Mouse (Mus musculus): Measurements from ENCODE around the gene Vdr.

The Vdr gene

DNA sequence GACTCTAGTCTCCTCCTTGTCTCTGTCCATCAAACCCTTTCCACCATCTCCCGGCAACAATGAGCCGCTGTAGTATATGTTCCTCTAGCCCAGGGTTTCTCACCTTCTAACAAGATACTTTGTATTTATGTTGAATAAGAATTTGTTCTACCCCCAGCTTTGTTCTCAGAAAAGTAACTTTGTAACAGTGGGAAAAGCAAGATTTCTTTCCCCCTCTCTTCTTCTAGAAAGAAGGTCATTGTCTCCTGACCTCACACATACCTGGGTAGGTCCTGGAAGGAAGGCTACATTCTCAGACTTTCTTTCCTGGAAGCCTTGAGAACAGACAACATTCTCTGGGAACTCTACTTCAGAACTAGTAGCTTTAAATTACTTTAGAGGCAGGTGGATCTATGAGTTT, at the start of gene Vdr:
TSS of gene Vdr (minus strand) at position 101 of the 400 bp plus-strand sequence.
- in situ Hi-C loops (cut with MboI, MseI) = no loop called here

DNA sequence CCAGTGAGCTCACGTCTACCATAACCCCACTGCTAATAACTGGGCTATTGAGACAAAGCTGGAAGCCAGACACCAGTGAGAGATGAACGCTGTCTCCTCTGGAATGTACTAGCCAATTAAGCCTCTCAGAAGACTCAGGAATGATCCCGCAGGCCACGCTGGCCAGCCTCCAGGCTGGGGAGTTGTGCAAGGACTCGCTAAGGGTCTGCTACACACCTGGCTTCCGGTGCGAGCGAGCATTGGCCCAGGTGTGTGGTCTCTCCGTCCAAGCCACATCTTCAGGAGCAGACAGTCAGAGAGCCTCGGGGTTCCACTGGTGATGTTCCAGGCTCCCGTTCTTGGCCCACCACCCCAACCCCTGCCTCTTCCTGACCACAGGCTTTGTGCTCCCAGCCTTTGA, 46.0 kb upstream of the Vdr start:
- in situ Hi-C loops (cut with MboI, MseI) = no loop called here

DNA sequence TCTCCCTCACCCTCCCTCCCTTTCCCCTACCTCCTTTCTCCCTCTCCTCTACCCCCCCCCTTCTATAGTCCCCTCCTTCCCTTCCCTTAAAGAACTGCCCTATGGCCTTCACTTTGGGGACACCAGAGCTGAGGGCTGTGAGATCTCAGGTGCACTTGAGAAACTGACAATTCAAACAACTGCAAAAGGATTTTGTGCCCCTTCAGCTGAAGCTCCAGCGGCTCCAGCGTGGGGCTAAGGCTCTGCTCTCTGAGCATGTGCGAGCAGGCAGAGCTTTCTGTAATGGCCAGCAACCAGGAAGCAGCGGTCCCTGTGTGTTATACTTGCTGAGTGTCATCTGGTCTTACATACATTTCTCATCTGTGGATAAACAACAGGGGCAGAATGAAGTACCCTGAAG, 45.3 kb upstream of the Vdr start:
- in situ Hi-C loops (cut with MboI, MseI) = no loop called here

DNA sequence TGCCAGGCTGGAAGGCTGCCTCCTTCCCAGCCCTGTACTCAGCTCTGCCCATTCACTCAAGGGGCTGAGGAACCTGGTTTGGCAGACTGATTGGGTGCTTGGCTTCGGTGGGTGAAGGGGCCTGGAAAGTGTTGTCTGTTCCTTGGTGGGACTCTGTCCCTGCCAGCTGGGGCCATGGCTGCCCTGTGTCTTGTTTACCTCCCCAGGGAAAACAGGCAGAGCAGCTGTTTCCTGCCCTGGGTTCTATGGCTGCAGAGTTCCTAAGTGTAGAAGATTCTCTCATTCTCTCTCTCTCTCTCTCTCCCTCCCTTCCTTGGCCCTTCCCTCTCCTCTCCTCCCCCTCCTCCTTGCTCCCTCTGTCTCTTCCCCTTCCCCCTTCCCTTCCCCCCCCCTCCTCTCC, 44.9 kb upstream of the Vdr start:
- in situ Hi-C loops (cut with MboI, MseI) = no loop called here

DNA sequence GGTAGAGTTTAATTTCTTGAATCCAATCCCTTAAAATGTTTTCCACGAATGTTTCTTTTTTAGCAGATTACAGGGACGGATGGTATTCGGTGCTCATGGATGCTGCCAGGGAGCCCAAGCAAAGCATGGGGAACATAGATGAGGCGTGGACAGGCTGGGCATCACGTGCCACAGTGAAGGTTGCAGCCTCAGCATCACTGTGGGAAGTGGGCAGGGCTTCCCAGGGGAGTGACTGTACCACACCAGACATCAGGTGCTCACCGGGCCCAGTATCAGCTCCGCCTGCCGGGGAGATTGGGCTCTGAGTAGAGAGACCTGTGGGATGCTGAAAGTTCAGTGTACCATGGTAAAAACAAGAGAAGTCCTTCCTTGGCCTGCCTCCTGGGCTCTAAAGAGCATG, 44.2 kb upstream of the Vdr start:
- in situ Hi-C loops (cut with MboI, MseI) = no loop called here

DNA sequence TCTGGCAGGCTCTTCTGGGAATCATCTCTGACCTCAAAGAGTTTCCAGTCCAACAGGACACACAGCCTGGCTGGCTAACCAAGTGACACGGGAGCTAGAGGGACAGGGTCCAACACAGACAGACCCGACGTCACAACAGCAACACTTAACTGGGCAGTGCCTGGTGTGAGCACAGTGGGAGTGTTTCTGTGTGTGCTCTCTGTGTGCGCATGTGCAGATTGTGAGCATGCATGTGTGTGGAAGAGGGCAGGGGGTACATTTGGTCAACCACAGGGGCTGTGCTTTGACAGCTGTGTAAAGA, 42.4 kb upstream of the Vdr start:
- in situ Hi-C loops (cut with MboI, MseI) = no loop called here

DNA sequence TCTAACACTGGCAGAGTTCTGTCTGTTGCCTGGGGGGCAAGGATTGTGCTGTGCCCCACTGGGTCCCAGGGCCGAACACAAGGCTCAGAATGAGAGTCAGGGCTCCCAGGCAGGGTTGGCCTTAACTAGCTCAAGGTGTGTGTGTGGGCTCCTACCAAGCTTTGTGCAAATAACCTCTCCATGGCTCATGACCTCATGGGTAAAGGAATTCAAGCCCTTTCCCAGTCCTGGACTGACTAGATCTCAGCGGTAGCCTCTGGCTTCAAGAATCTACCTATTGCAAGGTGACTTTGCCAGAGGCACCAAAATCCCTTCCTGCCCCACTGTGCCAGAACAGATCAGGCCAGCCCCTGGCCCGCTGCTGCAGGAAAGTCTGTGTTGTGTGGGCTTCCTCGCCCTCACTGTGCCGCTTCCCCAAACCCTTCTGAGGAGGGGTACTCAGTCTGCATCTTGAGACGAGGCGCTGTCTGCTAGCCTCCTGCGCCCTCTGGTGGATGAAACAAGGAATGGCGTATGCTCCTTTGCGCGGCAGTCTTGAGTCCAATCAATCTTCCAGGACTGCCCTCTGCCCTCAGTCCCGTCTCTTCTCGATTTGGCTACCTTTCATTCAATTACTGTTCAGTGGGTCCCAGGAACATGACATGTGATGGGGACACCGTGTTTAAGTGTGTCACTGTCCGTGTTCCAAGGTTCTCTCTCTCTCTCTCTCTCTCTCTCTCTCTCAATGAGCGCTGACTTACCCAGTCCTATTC, 41.9 kb upstream of the Vdr start:
- in situ Hi-C loops (cut with MboI, MseI) = no loop called here

DNA sequence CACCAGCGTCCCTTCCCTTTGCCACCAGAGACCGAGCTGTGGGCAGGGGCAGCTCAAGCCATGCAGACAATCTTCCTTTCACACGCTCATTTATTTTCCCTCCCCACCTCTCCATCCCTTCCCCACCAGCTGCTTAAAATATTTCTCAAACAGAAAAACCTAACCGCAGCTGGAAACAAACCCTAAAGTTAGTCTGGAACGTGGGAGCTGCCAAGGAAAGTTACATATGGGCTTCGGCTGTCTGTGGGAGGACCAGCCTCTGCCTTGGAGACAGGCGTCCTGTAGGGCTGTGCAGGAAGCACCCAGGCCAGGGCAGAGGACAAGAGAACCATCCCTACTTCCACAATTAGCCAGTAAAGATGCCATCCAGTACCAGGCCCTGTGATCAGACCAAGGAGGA, 39.8 kb upstream of the Vdr start:
- in situ Hi-C loops (cut with MboI, MseI) = no loop called here

DNA sequence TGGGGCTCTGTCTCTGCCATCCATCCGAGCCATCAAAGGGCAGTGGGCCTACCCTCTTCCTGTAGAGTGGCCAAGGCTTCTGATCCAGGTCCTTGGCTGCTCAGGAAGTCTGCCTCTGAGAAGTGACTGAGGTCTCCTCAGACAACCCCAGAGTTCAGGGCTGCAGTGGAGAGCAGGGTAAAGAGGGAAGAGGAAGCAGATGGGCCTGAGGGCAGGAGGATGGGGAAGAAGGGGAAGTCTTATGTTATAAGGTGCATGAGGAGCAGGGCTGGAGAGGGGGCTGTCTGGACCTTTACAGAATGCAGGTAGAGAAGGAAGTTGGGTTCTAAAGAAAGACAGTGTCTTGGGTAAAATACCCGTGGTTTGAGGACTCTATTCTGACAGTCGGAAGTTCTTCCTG, 39.3 kb upstream of the Vdr start:
- in situ Hi-C loops (cut with MboI, MseI) = loop anchor here (5.0 to 10.0 kb wide), 2 partner anchors 87 to 215 kb away; partner anchors contain the start of gene Endou (in 1 of the 2)

DNA sequence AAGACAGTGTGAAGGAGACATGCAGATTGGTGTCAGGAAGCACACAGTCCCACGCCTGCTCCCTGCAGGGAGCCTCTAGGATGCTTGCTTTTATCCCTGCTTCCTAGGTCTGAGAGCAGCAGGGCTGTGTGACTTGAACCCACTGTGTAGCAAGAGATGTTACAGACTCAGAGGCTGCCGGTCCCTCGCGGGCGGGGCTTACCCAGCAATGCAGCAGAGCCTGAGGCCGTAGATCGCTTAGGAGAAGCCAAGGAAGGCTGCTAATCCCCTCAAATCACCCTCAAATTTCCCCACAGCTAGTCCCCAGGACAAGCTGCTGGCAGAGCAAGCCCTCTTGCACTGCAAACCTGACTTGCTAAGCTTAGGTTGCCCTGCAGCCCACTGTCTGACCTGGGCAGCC, 38.3 kb upstream of the Vdr start:
- in situ Hi-C loops (cut with MboI, MseI) = loop anchor here (5.0 to 10.0 kb wide), 2 partner anchors 86 to 214 kb away; partner anchors contain the start of gene Endou (in 1 of the 2)

DNA sequence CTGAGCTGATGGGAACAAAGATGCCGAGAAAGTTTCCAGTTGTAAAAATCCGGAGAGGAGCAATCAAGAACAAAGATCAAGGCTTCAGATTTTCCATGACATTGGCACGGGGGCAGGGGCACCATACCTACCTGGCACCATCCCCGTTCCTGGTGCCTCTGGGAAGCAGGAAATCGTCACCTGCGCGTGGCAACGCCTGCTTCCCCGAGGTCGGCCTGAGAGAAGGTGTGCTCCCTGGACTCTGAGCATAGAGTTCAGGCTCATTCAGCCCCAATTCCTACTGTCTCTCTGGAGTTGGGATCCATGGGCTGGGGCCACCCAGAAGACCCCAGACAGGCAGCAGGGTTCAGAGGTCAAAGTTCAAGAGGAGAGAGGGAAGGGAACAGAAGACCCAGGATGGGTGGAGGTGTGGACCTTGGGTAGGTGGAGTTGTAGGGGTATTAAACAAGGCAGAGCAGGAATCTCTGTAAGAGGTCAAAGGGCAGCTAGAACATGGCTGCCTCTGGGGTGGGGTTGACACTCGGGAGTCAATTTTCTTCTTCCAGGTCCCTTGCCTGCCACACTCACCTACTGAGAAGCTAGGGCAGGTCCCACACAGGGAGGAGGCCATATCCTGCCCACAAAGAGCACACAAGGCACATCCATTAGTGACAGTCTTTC, 35.4 kb upstream of the Vdr start:
- in situ Hi-C loops (cut with MboI, MseI) = loop anchor here (5.0 to 10.0 kb wide), 2 partner anchors 83 to 211 kb away; partner anchors contain the start of gene Endou (in 1 of the 2)

DNA sequence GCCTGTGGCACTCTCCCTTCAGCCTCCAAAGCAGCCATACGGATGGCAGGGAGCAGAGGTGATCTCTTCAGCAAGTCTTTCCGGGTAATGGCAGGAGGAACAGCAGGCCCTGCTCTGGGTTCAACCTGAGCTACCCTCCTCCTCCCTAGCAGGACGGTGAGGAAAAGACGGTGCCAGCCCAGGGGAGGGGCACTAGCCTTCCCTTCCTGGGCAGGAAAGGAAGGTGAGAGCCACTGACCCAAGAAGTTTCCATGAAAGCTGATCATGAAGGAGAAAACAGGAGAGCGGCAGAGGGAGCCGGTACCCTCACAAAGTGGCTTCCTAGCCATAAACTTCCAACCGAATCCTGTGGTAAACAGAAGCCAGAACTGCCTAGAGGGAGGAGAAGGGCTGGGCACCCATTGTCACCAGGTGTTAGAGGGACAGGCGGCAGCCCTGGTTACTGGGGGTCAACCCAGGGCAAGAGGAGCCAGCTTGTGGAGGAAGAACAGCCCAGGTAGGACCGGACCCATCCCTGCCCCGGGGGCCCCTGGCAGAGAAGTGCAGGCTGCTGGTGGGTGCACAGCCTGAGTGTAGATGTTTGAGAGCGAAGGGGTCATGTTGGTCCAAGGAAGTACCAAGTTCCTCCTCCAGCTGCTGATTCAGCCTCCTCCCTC, 34.6 kb upstream of the Vdr start:
- in situ Hi-C loops (cut with MboI, MseI) = loop anchor here (5.0 to 10.0 kb wide), 3 partner anchors 78 to 210 kb away; partner anchors contain the start of gene Endou (in 1 of the 2)

DNA sequence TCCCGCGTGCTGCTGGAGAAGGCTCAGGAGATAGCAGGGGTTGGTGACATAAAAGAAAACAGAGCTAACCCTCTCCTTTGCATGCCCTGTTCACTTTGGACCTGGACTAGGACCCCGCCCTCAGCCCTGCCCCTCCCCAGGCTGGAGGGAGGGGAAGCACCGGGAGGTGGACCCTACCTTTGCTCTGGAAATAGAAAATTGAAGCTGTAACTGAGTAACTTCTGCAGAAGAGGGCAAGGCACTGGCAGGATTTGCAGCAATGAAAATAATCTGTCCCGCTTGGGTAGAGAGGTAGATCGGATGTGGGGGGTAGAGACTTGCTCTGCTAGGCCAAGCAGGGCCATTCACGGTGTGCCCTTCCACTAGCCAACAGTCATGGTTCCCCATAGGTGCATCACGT, 32.9 kb upstream of the Vdr start:
- in situ Hi-C loops (cut with MboI, MseI) = loop anchor here in 1 of 2 experiments (5.0 to 10.0 kb wide), 2 partner anchors 76 to 209 kb away; partner anchors contain the start of gene Endou

DNA sequence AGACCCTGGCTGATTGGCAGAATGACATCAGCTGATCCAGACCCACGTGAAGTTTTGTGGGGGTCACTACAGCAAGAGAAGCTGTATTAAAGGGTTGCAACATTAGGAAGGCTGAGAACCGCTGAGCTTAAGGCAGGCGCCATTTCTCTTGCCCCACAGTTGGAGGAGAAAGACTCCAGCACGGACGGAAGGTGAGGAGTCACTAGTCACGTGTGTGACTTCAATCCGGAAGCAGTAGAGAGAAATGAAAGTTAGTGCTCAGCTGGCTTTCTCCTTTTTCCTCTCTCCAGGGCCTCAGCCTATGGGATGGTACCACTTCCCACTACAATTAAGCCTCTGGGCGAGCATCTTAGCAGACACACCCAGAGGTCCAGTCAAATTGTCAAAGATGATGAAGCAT, 32.1 kb upstream of the Vdr start:
- in situ Hi-C loops (cut with MboI, MseI) = loop anchor here in 1 of 2 experiments (5.0 to 10.0 kb wide), 2 partner anchors 75 to 208 kb away; partner anchors contain the start of gene Endou

DNA sequence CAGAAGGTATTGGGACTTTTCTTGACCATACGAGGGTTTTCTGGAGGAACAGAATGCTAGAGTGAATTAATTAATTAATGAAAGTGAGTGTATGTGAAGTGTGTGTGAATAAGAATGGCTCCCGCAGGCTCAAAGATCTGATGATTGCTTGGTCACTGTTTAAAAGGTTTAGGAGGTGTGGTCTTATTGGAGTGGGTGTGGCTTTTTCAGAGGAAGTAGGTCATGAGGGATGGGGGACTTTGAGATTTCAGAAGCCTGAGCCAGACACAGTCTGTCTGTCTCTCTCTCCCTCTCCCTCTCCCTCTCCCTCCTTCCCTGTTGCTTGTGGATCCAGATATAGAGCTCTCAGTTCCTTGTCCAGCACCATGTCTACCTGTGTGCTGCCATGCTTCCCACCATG, 30.9 kb upstream of the Vdr start:
- in situ Hi-C loops (cut with MboI, MseI) = loop anchor here in 1 of 2 experiments (5.0 to 10.0 kb wide), 2 partner anchors 74 to 207 kb away; partner anchors contain the start of gene Endou

DNA sequence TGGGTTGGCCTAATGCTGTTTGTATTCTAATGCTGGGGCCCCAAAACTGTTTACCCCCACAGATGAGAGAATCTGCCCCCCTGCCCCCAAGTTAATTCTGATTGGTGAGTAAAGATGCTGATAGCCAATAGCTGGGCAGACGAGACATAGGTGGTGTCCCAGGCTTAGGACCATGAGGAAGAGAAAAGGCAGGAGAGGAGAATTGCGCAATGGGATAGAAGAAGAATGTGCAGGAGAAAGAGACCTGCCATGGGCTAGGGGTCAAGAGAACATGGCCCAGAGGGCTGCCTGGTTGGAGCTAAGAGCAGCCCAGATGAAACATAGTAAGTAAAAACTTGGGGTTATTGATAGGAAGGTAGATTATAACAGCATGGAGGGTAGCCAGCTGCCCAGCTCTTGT, 29.7 kb upstream of the Vdr start:
- in situ Hi-C loops (cut with MboI, MseI) = loop anchor here in 1 of 2 experiments (5.0 to 10.0 kb wide), 2 partner anchors 73 to 205 kb away; partner anchors contain the start of gene Endou

DNA sequence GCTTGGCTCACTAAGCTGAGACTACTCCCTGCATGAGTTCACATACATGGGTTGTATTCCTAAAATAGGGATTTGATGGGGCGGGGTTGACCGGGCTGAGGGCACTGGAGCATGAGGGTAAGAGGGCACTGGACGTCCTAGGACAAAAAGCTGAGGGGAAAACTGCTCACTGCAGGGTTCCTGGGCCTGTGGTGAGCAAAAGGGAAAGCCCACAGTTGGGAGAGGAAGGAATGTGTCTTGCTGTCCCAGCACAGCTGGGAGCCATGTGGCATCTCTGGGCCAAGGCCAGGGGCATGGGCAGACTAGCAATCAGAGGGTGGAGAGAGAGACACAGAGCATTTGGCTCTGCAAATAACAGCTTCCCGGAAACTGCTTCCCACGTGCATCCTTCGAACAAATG, 28.1 kb upstream of the Vdr start:
- in situ Hi-C loops (cut with MboI, MseI) = loop anchor here in 1 of 2 experiments (10.0 kb wide), 1 partner anchor 764 kb away; no protein-coding TSS in a partner anchor

DNA sequence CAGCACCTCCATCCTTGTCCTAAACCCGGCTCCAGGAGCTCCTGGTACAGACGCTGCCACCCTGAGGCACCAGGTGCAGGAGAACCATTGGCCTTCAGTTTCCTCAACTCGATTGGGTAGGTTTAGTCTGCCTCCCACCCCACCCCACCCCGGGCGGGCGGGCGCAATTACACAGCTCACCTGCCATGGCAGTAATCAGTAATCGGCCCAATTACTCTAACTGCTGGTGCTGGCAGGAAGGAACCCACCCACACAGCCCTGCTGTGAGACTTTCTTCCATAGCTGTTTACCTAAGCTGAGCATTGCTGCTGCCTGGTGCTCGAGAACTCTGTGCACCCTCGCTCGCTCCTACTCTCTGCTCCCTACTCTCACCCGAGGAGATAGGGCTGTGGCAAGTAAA, 22.0 kb upstream of the Vdr start:
- in situ Hi-C loops (cut with MboI, MseI) = loop anchor here in 1 of 2 experiments (10.0 kb wide), 1 partner anchor 758 kb away; no protein-coding TSS in a partner anchor

DNA sequence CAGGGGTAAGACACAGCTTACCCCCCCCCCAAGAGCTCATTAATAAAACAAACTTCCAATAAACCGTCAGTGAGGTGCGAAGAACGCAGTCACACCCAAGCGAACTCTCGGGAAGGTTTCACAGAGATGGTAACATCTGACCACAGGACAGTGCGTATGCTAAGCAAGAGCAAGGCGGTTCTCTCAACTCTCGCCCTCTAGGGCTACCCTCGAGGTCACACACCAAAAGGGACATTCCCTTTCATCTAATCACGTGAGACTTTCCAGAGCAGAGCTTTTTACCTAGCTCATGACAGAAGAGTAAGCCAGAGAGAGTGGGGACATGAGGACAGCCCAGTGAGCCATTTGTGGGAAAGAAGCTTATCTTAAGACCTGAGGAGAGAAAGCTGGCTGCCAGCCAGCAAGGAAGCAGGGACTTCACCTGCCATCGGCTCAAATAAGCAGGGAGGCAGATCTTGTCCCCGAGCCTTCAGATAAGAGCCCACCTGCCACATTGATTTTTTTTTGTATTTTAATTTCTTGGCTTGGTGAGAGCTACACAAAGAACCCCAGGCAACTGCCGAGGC, 18.9 kb upstream of the Vdr start:
- in situ Hi-C loops (cut with MboI, MseI) = no loop called here

DNA sequence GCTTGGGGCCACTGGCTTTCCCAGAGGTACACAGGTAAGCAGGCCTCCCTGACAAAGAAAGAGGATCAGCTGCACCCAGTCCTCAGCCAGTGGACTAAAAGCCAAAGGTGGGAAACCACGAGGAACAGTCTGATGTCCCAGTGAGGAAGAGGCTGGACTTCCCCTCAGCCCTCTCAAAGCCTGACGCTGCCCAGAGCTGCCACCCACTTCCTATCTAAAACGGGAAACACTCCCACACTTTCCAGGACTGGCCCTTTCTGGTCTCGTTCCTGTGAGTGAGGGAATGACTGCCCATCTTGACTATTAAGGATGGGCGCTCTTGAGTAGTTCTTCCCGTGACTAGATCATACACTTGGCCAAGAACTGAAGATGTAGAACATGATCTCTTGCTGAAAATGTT, 17.4 kb upstream of the Vdr start:
- in situ Hi-C loops (cut with MboI, MseI) = no loop called here

DNA sequence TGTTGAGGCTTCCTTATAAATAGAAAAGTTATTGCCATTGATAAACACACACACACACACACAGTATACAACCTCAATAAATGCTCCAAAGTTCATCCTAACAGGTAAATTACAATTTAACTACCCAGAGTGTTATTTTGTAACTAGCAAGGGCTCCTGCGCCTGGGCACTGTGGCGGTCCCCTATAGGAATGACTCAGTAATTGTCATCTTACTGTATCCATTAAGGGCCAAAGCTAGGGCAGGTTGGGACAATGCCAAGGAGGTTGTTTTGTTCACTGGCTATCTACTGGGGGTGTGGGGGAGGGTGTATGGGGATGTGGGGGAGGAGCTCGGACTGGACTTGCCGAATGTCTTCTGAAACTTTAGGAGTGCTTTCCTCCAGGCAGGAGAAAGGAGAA, 16.6 kb upstream of the Vdr start:
- in situ Hi-C loops (cut with MboI, MseI) = no loop called here

DNA sequence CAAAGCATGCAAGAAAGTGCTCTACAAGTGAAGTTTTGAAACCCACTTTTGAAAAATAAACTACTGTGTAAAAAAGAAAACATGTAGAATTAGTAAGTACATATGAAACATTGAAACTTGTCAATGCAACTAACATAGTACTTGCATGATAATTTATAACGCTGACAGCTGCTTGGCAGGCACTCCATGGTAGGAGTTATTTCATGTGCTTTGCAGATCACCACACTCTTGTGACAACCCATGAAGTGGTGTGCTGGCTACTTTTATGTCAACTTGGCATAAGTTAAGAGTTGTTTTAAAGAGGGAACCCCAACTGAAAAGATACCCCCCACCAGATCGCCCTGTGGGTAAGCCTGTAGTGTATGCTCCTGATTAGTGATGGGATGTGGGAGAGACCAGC, 12.0 kb upstream of the Vdr start:
- in situ Hi-C loops (cut with MboI, MseI) = no loop called here
